Mouse (Mus musculus): ENCODE measurements around the gene Atp8a1. TPM values are rescaled to one million over a fixed set of nuclear protein-coding genes. Genes with fewer than 3 reads are reported as not detected.

Gene Atp8a1
- polyA plus RNA-seq, 1 experiment: 0.68 TPM

- Histone ChIP-seq H3K9me3 (ENCODE audit: control insufficient read depth, low read length) (no peaks in the 10 kb centered on the region), H3K27me3 (ENCODE audit: control insufficient read depth) (peaks cover 8% of the 10 kb centered on the region), H3K4me3 (replicated peaks) (no peak overlapping the region), H3K36me3 (ENCODE audit: control insufficient read depth) (no peaks in the 10 kb centered on the region), H3K4me1 (ENCODE audit: control insufficient read depth) (no peaks in the 10 kb centered on the region)
- TF ChIP-seq TAL1 (IDR thresholded peaks at IDR 0.05; ENCODE audit: low read length): no peak
- no peak for TF ChIP-seq GATA1 (IDR thresholded peaks at IDR 0.05; ENCODE audit: low read length)
Observed at GRCm38 (mm10) chr5:67854963-67855606, 7.9 kb upstream of the Atp8a1 start.

GRCm38 (mm10) chr5:67852860-67853259, 5.6 kb upstream of the Atp8a1 start:
- peaks cover 8% of the 10 kb centered on the region for H3K27me3 ChIP-seq (ENCODE audit: control insufficient read depth)
- H3K36me3 ChIP-seq (ENCODE audit: control insufficient read depth): no peaks in the 10 kb centered on the region
- TF ChIP-seq TAL1 (IDR thresholded peaks at IDR 0.05; ENCODE audit: low read length): no peak
- TF ChIP-seq GATA1 (IDR thresholded peaks at IDR 0.05; ENCODE audit: low read length): no peak
- H3K4me1 ChIP-seq (ENCODE audit: control insufficient read depth): peaks cover 18% of the 10 kb centered on the region
- no peak overlapping the region for H3K4me3 ChIP-seq (replicated peaks)
- H3K9me3 ChIP-seq (ENCODE audit: control insufficient read depth, low read length): no peaks in the 10 kb centered on the region

- TF ChIP-seq TAL1 (IDR thresholded peaks at IDR 0.05; ENCODE audit: low read length) (no peak), GATA1 (IDR thresholded peaks at IDR 0.05; ENCODE audit: low read length) (no peak)
- Histone ChIP-seq H3K27me3 (ENCODE audit: control insufficient read depth) (peaks cover 3% of the 10 kb centered on the region; the same call in 1 of the 2 replicates), H3K36me3 (ENCODE audit: control insufficient read depth) (no peaks in the 10 kb centered on the region; the same call in 1 of the 2 replicates), H3K4me3 (replicated peaks) (no peak overlapping the region), H3K4me1 (ENCODE audit: control insufficient read depth) (peaks cover 48% of the 10 kb centered on the region), H3K9me3 (ENCODE audit: control insufficient read depth, low read length) (no peaks in the 10 kb centered on the region)
Observed at GRCm38 (mm10) chr5:67849411-67849810, 2.2 kb upstream of the Atp8a1 start.

- Histone ChIP-seq H3K36me3 (ENCODE audit: control insufficient read depth) (peaks cover 8% of the 10 kb centered on the region), H3K4me1 (ENCODE audit: control insufficient read depth) (peaks cover 57% of the 10 kb centered on the region), H3K4me3 (replicated peaks) (peak overlapping the region; percentile 89), H3K9me3 (ENCODE audit: control insufficient read depth, low read length) (no peaks in the 10 kb centered on the region), H3K27me3 (ENCODE audit: control insufficient read depth) (no peaks in the 10 kb centered on the region; the same call in 1 of the 2 replicates)
- TF ChIP-seq TAL1 (IDR thresholded peaks at IDR 0.05; ENCODE audit: low read length) (no peak), GATA1 (IDR thresholded peaks at IDR 0.05; ENCODE audit: low read length) (no peak)
Observed at GRCm38 (mm10) chr5:67848511-67849014, 1.3 kb upstream of the Atp8a1 start.

- TF ChIP-seq GATA1 (IDR thresholded peaks at IDR 0.05; ENCODE audit: low read length): no peak; the same call in 1 of the 2 replicates
- no peak for TF ChIP-seq TAL1 (IDR thresholded peaks at IDR 0.05; ENCODE audit: low read length)
- no peaks in the 10 kb centered on the region for H3K9me3 ChIP-seq (ENCODE audit: control insufficient read depth, low read length)
- H3K4me3 ChIP-seq (replicated peaks): peak overlapping the region; percentile 89
- H3K27me3 ChIP-seq (ENCODE audit: control insufficient read depth): no peaks in the 10 kb centered on the region; the same call in 1 of the 2 replicates
- H3K4me1 ChIP-seq (ENCODE audit: control insufficient read depth): peaks cover 74% of the 10 kb centered on the region
- peaks cover 16% of the 10 kb centered on the region for H3K36me3 ChIP-seq (ENCODE audit: control insufficient read depth)
Observed at GRCm38 (mm10) chr5:67846361-67847224, 641 bp downstream of the Atp8a1 start.

GRCm38 (mm10) chr5:67845190-67845691, 2.0 kb downstream of the Atp8a1 start:
- H3K9me3 ChIP-seq (ENCODE audit: control insufficient read depth, low read length): no peaks in the 10 kb centered on the region
- H3K27me3 ChIP-seq (ENCODE audit: control insufficient read depth): no peaks in the 10 kb centered on the region; the same call in 1 of the 2 replicates
- H3K4me1 ChIP-seq (ENCODE audit: control insufficient read depth): peaks cover 84% of the 10 kb centered on the region
- H3K36me3 ChIP-seq (ENCODE audit: control insufficient read depth): peaks cover 16% of the 10 kb centered on the region
- H3K4me3 ChIP-seq (replicated peaks): peak overlapping the region; percentile 89
- peak; percentile 68 for TF ChIP-seq GATA1 (IDR thresholded peaks at IDR 0.05; ENCODE audit: low read length)
- no peak for TF ChIP-seq TAL1 (IDR thresholded peaks at IDR 0.05; ENCODE audit: low read length)

GRCm38 (mm10) chr5:67844070-67844469, 3.2 kb downstream of the Atp8a1 start:
- peaks cover 20% of the 10 kb centered on the region for H3K36me3 ChIP-seq (ENCODE audit: control insufficient read depth)
- no peaks in the 10 kb centered on the region; the same call in 1 of the 2 replicates for H3K27me3 ChIP-seq (ENCODE audit: control insufficient read depth)
- H3K4me3 ChIP-seq (replicated peaks): no peak overlapping the region
- no peaks in the 10 kb centered on the region for H3K9me3 ChIP-seq (ENCODE audit: control insufficient read depth, low read length)
- peaks cover 83% of the 10 kb centered on the region for H3K4me1 ChIP-seq (ENCODE audit: control insufficient read depth)
- no peak for TF ChIP-seq TAL1 (IDR thresholded peaks at IDR 0.05; ENCODE audit: low read length)
- TF ChIP-seq GATA1 (IDR thresholded peaks at IDR 0.05; ENCODE audit: low read length): no peak

- Histone ChIP-seq H3K27me3 (ENCODE audit: control insufficient read depth) (no peaks in the 10 kb centered on the region; the same call in 1 of the 2 replicates), H3K4me3 (replicated peaks) (no peak overlapping the region), H3K4me1 (ENCODE audit: control insufficient read depth) (peaks cover 69% of the 10 kb centered on the region), H3K9me3 (ENCODE audit: control insufficient read depth, low read length) (no peaks in the 10 kb centered on the region), H3K36me3 (ENCODE audit: control insufficient read depth) (peaks cover 29% of the 10 kb centered on the region)
- TF ChIP-seq TAL1 (IDR thresholded peaks at IDR 0.05; ENCODE audit: low read length): no peak
- no peak for TF ChIP-seq GATA1 (IDR thresholded peaks at IDR 0.05; ENCODE audit: low read length)
Observed at GRCm38 (mm10) chr5:67842306-67842705, 4.9 kb downstream of the Atp8a1 start.

GRCm38 (mm10) chr5:67833841-67834240, 13.4 kb downstream of the Atp8a1 start:
- Histone ChIP-seq H3K9me3 (ENCODE audit: control insufficient read depth, low read length) (no peaks in the 10 kb centered on the region), H3K4me1 (ENCODE audit: control insufficient read depth) (peaks cover 60% of the 10 kb centered on the region), H3K36me3 (ENCODE audit: control insufficient read depth) (peaks cover 34% of the 10 kb centered on the region), H3K4me3 (replicated peaks) (no peak overlapping the region), H3K27me3 (ENCODE audit: control insufficient read depth) (no peaks in the 10 kb centered on the region)
- TF ChIP-seq GATA1 (IDR thresholded peaks at IDR 0.05; ENCODE audit: low read length) (no peak), TAL1 (IDR thresholded peaks at IDR 0.05; ENCODE audit: low read length) (no peak)

All from erythroblast, embryonic 14.5 days (primary cell).